Mouse (Mus musculus) urinary bladder, postnatal 14 days (tissue): ENCODE measurements around the gene Sfxn5.

Source experiments
- DNase-seq: peaks from one replicate; pipeline ENCODE4 v3.0.0; 2021; ENCODE audit warnings: low spot score

Gene Sfxn5

GRCm38 (mm10) chr6:85334251-85334650 is 1.0 kb upstream of the Sfxn5 start:
- DNase-seq, result no peak

GRCm38 (mm10) chr6:85333732-85334131 is 510 bp upstream of the Sfxn5 start:
- DNase-seq, result no peak

- no peak for DNase-seq
These were observed 747 bp downstream of the Sfxn5 start for GRCm38 (mm10) chr6:85332351-85332999.

GRCm38 (mm10) chr6:85331736-85332135 is 1.5 kb downstream of the Sfxn5 start:
- DNase-seq, result no peak

GRCm38 (mm10) chr6:85331221-85331735 is 1.9 kb downstream of the Sfxn5 start:
- peak; percentile 48 for DNase-seq

- DNase-seq, result no peak
These were observed 3.5 kb downstream of the Sfxn5 start for GRCm38 (mm10) chr6:85329666-85330185.

- DNase-seq, result no peak
These were observed 6.7 kb downstream of the Sfxn5 start for GRCm38 (mm10) chr6:85326564-85326963.

- no peak for DNase-seq
These were observed 8.1 kb downstream of the Sfxn5 start for GRCm38 (mm10) chr6:85325109-85325508.

GRCm38 (mm10) chr6:85320445-85320866 is 12.8 kb downstream of the Sfxn5 start:
- DNase-seq, result no peak

GRCm38 (mm10) chr6:85316211-85316610 is 17.0 kb downstream of the Sfxn5 start:
- no peak for DNase-seq

GRCm38 (mm10) chr6:85314064-85314798 is 19.0 kb downstream of the Sfxn5 start:
- DNase-seq, result no peak

- DNase-seq, result no peak
These were observed 25.3 kb downstream of the Sfxn5 start for GRCm38 (mm10) chr6:85307894-85308293.

- no peak for DNase-seq
These were observed 26.8 kb downstream of the Sfxn5 start for GRCm38 (mm10) chr6:85306375-85306774.

- DNase-seq, result no peak
These were observed 27.4 kb downstream of the Sfxn5 start for GRCm38 (mm10) chr6:85305826-85306225.

GRCm38 (mm10) chr6:85304966-85305365 is 28.3 kb downstream of the Sfxn5 start:
- no peak for DNase-seq

- peak; percentile 47 for DNase-seq
These were observed 30.7 kb downstream of the Sfxn5 start for GRCm38 (mm10) chr6:85302326-85303055.

GRCm38 (mm10) chr6:85295384-85296167 is 37.6 kb downstream of the Sfxn5 start:
- peak; percentile 77 for DNase-seq

GRCm38 (mm10) chr6:85294004-85294379 is 39.2 kb downstream of the Sfxn5 start:
- DNase-seq, result no peak

GRCm38 (mm10) chr6:85293255-85294003 is 39.8 kb downstream of the Sfxn5 start:
- DNase-seq, result no peak

GRCm38 (mm10) chr6:85290869-85291824 is 42.1 kb downstream of the Sfxn5 start:
- peak; percentile 15 for DNase-seq
